Mouse (Mus musculus) stomach, embryonic 16.5 days (tissue): ENCODE data around the gene Scube1. TPM values are rescaled to one million over a fixed set of nuclear protein-coding genes. Genes with fewer than 3 reads are reported as not detected.

Experiments
- ATAC-seq: fragments of 200-750 bp; cut with Nextera tagmentation; 2 replicates; pipeline ENCODE4 v1.8.0; 2017; ENCODE audit warnings: moderate number of reproducible peaks, moderate TSS enrichment; ENCODE audit not compliant: insufficient read depth, low FRiP score
- H3K27ac ChIP-seq: fragments of 300-500 bp; sonication (generic); 2 replicates; pipeline ENCODE4 v1.5.1; 2014; ENCODE audit warnings: low read length
- H3K27me3 ChIP-seq: fragments of 300-500 bp; sonication (generic); 2 replicates; pipeline ENCODE4 v1.6.1; 2014; ENCODE audit warnings: low read length, control low read depth, mixed read lengths; ENCODE audit not compliant: control insufficient read depth, insufficient read depth
- H3K36me3 ChIP-seq: fragments of 300-500 bp; sonication (generic); 2 replicates; pipeline ENCODE4 v1.6.1; 2014; ENCODE audit warnings: low read length; ENCODE audit not compliant: control insufficient read depth, insufficient read depth
- H3K4me1 ChIP-seq: fragments of 300-500 bp; sonication (generic); 2 replicates; pipeline ENCODE4 v1.6.1; 2014; ENCODE audit warnings: low read length, control low read depth, mixed read lengths; ENCODE audit not compliant: control insufficient read depth, insufficient read depth
- H3K4me2 ChIP-seq: fragments of 300-500 bp; sonication (generic); 2 replicates; pipeline ENCODE4 v1.6.1; 2014; ENCODE audit warnings: low read depth, low read length, mixed read lengths
- H3K4me3 ChIP-seq: fragments of 300-500 bp; sonication (generic); replicated peaks from 2 replicates; pipeline ENCODE4 v1.5.1; 2014; ENCODE audit warnings: mild to moderate bottlenecking, low read length
- H3K9ac ChIP-seq: fragments of 300-500 bp; sonication (generic); 2 replicates; pipeline ENCODE4 v1.6.1; 2014; ENCODE audit warnings: low read length
- H3K9me3 ChIP-seq: fragments of 300-500 bp; sonication (generic); replicated peaks from 2 replicates; pipeline ENCODE4 v1.6.1; 2016; ENCODE audit warnings: low read length, control low read depth; ENCODE audit not compliant: control insufficient read depth
- WGBS: fragments of 180-500 bp; shearing (Covaris S2); extraction: QIAGEN DNeasy Blood & Tissue Kit; methylation state at CpG from one replicate; pipeline ENCODE4 v1.1.7; 2014; 5-methylcytosine and 5-hydroxymethylcytosine counted together
- polyA plus RNA-seq: library from polyadenylated mRNA; unstranded; fragments of >200 nt; fragmentation: Nextera tagmentation; extraction: Ambion mirVana; gene quantifications from 2 replicates; pipeline ENCODE4 v1.2.1, GENCODE M21; 2015

Gene Scube1
- polyA plus RNA-seq, 1 experiment from 2014 or later: 12.9 TPM

DNA sequence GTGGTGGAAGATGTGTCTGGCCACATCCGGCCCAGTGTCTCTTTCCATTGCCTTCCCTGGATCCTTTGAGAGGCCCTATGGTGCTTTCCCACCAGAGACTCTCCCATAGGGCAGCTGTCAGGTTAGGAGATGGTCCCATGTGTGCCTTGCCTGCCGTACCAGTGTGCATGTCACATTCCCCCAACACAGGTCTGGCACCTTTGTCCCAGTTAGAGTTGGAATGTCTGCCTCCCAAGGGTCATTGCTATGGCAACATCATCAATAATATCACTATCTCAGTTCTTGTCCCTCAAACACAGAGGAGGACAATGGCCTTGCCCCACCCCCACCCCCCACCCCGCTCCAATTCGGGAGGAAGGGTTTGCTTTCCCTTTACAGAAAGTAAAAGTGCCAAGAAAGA is 61.8 kb downstream of the Scube1 start:
- 0 out of 2 replicates have a peak, but pooled peaks cover 3% of the 10 kb centered on the region for H3K4me1 ChIP-seq
- H3K4me3 ChIP-seq: no peak overlapping the region
- 47% methylated on average over 4 of the region's 4 CpGs for WGBS
- ATAC-seq: no peak
- no peak overlapping the region for H3K9ac ChIP-seq
- H3K27me3 ChIP-seq: 0 out of 2 replicates have a peak, but pooled peaks cover 2% of the 10 kb centered on the region
- H3K36me3 ChIP-seq: no peaks in the 10 kb centered on the region
- H3K27ac ChIP-seq: no peak overlapping the region
- no peak overlapping the region for H3K4me2 ChIP-seq
- no peaks in the 10 kb centered on the region for H3K9me3 ChIP-seq

DNA sequence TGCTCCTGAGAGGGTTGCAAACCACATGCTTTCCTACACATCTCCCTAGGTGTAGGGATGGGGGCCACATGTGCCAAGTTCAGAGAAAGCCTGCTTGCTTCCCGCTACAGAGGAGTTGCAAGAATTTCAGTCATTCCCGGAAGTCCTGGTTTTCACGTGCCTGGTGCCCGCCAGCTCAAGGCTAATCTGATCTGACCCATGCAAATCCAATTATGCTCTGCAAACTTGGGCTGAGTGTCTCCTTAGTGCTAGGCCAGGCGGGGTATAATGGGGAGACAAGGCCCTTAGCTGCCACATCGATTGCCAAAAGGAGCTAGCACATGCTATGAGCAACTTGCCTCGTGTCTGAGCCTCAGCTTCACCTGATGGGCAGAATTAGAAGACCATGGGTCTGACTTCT is 62.7 kb downstream of the Scube1 start:
- H3K9me3 ChIP-seq: no peaks in the 10 kb centered on the region
- no peaks in the 10 kb centered on the region for H3K36me3 ChIP-seq
- no peak overlapping the region for H3K9ac ChIP-seq
- ATAC-seq: no peak
- H3K4me2 ChIP-seq: no peak overlapping the region
- 0 out of 2 replicates have a peak, but pooled peaks cover 3% of the 10 kb centered on the region for H3K4me1 ChIP-seq
- no peak overlapping the region for H3K27ac ChIP-seq
- 0 out of 2 replicates have a peak, but pooled peaks cover 2% of the 10 kb centered on the region for H3K27me3 ChIP-seq
- 59% methylated on average over 7 of the region's 7 CpGs for WGBS
- H3K4me3 ChIP-seq: no peak overlapping the region

DNA sequence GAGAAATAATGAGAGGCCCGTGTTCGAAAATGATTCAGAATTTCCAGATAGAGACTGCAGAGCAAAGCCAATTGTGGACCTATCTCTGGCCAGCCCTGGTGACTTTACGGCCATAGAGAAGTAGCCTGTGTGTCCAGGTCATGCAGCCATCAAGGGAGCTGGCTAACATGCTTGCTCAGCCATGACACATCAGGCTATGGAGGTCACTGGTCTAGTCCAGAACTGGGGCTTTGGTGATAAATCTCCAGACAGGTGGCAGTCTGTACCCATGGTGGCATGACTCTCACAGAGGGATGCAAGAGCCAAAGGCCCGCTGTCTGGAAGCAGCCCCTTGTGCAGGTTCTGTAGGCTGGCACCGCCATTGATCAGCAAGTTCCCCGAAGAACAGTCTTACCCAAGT is 82.3 kb downstream of the Scube1 start:
- ATAC-seq: no peak
- Histone ChIP-seq H3K36me3 (no peaks in the 10 kb centered on the region), H3K27me3 (no peaks in the 10 kb centered on the region), H3K9ac (no peak overlapping the region), H3K4me1 (peaks cover 6% of the 10 kb centered on the region; the same call in 1 of the 2 replicates), H3K4me3 (no peak overlapping the region), H3K9me3 (no peaks in the 10 kb centered on the region), H3K27ac (no peak overlapping the region), H3K4me2 (no peak overlapping the region)
- WGBS: 93% methylated on average over 6 of the region's 6 CpGs

DNA sequence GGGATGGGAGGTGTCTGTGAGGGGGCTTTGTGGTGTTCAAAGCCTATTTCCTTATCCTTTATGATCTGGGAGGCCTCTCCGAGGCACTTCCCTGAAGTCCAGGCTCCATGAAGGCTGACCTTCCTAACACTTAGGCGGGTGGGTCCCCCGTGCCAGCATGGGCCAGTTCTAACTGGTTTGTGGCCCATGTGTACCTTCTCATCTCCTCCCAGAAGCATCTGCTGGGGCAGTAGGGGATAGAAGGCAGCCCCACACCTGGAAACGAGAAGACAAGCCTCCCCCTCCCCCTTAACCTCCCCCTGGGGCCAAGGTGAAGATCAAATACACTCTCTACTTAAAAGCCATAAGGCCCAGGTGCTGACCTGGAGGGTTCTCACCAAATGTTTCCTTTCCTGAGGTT is 84.6 kb downstream of the Scube1 start:
- Histone ChIP-seq H3K9ac (no peak overlapping the region), H3K36me3 (no peaks in the 10 kb centered on the region), H3K4me3 (no peak overlapping the region), H3K4me2 (no peak overlapping the region), H3K4me1 (peaks cover 6% of the 10 kb centered on the region; the same call in 1 of the 2 replicates), H3K9me3 (no peaks in the 10 kb centered on the region), H3K27ac (no peak overlapping the region), H3K27me3 (no peaks in the 10 kb centered on the region)
- ATAC-seq: no peak
- 45% methylated on average over 4 of the region's 4 CpGs for whole genome bisulfite sequencing

DNA sequence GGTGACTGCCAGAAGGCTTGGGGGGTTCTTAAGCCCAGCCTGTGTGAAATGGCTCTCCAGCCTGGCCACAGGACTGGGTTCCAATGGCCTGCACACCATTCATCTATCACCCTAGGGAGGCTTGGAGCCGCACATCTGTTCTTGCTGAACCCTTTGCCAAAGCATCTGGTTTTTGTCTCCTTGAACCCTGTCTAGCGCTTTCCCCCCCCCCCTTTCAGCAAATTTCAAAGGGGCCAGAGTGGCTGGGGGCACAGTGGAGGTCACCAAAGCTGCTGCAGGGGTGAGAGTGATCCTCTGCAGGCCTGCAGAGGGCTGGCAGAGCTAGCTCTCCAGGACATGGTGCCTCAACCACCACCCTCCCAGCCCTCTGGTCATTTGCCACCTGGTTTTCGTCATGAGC is 85.7 kb downstream of the Scube1 start:
- WGBS: 42% methylated on average over 3 of the region's 3 CpGs
- no peak overlapping the region for H3K4me2 ChIP-seq
- no peaks in the 10 kb centered on the region for H3K9me3 ChIP-seq
- no peaks in the 10 kb centered on the region for H3K36me3 ChIP-seq
- no peaks in the 10 kb centered on the region for H3K27me3 ChIP-seq
- H3K4me3 ChIP-seq: no peak overlapping the region
- ATAC-seq: no peak; the same call in none of the 2 replicates
- H3K4me1 ChIP-seq: peaks cover 6% of the 10 kb centered on the region; the same call in 1 of the 2 replicates
- H3K9ac ChIP-seq: no peak overlapping the region
- no peak overlapping the region for H3K27ac ChIP-seq

DNA sequence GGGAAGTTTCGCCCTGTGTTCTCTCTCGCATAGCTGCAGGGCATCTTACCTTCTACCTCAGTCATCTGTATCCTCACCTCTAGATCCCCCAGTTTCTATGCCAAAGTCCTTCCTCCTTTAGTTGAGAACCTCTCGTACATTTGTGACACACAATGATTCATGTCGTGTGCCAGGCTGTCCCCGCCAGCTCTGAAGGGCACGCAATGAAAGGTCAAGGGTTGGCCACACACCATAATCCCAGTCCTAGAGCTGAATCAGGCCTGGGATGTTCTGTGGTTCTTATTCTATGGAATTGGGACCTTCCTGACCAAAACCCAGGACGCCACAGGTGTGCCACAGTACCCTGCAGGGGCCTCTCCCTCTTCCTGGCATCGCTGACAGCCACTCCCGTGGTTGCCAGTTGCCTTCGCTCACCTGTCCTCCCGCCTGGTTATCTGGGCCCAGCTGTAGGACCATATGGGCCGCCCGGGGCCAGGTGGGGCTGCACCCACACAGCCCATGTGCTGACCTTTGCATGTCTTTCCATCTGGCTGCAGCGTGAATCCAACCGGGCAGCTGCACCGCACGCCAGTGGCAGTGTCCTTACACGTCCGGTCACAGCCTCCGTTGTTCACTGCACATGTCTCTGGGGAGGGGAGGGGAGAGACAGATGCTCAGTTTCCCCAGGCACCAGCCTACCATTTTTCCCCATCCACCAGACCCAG is 86.5 kb downstream of the Scube1 start:
- no peaks in the 10 kb centered on the region for H3K36me3 ChIP-seq
- H3K4me1 ChIP-seq: peaks cover 6% of the 10 kb centered on the region; the same call in 1 of the 2 replicates
- H3K4me3 ChIP-seq: no peak overlapping the region
- H3K9ac ChIP-seq: no peak overlapping the region
- H3K27ac ChIP-seq: no peak overlapping the region
- ATAC-seq: no peak; the same call in 1 of the 2 replicates
- H3K4me2 ChIP-seq: no peak overlapping the region
- WGBS: 77% methylated on average over 20 of the region's 20 CpGs
- H3K27me3 ChIP-seq: no peaks in the 10 kb centered on the region
- H3K9me3 ChIP-seq: no peaks in the 10 kb centered on the region

DNA sequence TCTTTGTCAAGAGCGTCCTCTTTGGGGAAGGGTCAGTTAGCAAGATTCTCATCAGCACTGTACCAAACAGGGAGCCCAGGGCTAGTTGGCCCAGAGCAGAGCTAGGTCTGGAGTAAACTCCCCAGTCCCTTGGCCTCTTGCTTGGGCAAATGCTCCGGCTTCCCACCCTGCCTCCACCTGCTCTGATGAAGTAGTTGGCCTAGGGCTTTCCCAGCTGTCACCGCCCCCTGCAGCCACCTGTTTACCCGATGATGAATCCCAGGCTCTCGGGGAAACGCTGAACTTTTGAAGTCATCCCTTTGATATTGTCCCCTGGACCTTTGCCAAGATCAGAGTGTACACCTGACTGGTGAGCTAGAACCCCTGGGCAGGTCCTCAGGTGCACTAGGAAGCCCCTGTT is 88.1 kb downstream of the Scube1 start:
- WGBS: 37% methylated on average over 6 of the region's 6 CpGs

DNA sequence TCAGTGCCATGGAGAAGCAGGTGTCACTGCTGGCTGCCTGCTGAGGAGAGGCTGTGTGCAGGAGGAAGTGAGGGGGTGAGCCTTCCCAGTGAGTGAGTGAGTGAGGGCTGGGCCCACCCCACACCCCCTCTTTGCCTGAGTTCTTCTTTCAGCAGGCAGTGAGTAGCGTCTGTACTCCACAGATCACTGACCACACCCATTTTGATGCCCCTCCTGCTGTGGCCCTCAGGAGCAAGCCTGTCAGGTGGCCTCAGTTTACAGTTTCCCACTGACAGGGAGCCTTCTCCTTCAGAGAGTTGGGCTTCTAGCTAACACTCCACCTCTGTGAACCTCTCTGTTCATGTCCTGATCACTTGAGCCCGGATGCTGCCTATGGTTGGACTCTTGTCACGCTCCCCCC is 89.6 kb downstream of the Scube1 start:
- Histone ChIP-seq H3K9ac (no peak overlapping the region), H3K27me3 (no peaks in the 10 kb centered on the region), H3K36me3 (no peaks in the 10 kb centered on the region), H3K4me2 (no peak overlapping the region), H3K27ac (no peak overlapping the region), H3K4me3 (no peak overlapping the region), H3K4me1 (peaks cover 6% of the 10 kb centered on the region; the same call in 1 of the 2 replicates), H3K9me3 (no peaks in the 10 kb centered on the region)
- ATAC-seq: no peak
- 37% methylated on average over 3 of the region's 3 CpGs for WGBS

More for the DNA sequence above, 88.1 kb downstream of the Scube1 start:
- H3K27me3 ChIP-seq: no peaks in the 10 kb centered on the region
- no peak overlapping the region for H3K9ac ChIP-seq
- H3K4me2 ChIP-seq: no peak overlapping the region
- H3K4me1 ChIP-seq: peaks cover 6% of the 10 kb centered on the region; the same call in 1 of the 2 replicates
- H3K27ac ChIP-seq: no peak overlapping the region
- no peak overlapping the region for H3K4me3 ChIP-seq
- ATAC-seq: no peak
- no peaks in the 10 kb centered on the region for H3K36me3 ChIP-seq
- H3K9me3 ChIP-seq: no peaks in the 10 kb centered on the region

DNA sequence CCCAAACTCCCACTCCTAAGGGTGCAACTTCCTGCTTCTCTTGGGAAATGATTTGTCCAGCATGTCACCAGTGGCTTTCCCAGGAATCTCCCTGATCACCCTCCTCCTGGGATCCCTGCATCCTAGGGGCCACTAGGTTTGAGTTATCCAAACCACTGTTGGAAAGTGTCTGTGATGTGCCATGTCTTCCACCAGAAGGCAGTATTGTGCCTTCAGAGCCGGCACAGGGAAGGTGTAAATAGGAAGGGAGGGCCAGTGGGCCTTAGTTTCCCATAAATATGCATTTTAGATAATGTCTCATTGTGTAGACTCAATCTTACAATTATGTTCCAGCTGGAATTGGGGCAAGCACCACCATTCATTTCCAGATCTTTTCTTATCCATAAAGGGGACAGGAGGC is 90.7 kb downstream of the Scube1 start:
- WGBS: 3% methylated on average over 1 of the region's 1 CpGs
- no peaks in the 10 kb centered on the region for H3K9me3 ChIP-seq
- ATAC-seq: no peak
- peaks cover 2% of the 10 kb centered on the region; the same call in 1 of the 2 replicates for H3K4me1 ChIP-seq
- no peak overlapping the region for H3K4me2 ChIP-seq
- H3K27me3 ChIP-seq: no peaks in the 10 kb centered on the region
- H3K9ac ChIP-seq: no peak overlapping the region
- H3K36me3 ChIP-seq: no peaks in the 10 kb centered on the region
- H3K4me3 ChIP-seq: no peak overlapping the region
- H3K27ac ChIP-seq: no peak overlapping the region
